8 mouse cellular contexts compared by ENCODE assay signal in genomic region chr2:163914107-163914506, GRCm38 (mm10). TPM values are rescaled to one million over a fixed set of nuclear protein-coding genes. Genes with fewer than 3 reads are reported as not detected.
DNase-seq lines count a peak whose midpoint lies in the region; ATAC-seq and TF ChIP-seq lines count a peak whose summit lies in the region.

No protein-coding gene starts in this region.

- peak overlapping the region; percentile 37 for H3K4me2 ChIP-seq in forebrain, embryonic 14.5 days (ENCODE audit: low read length)
- H3K4me2 ChIP-seq in neural tube, embryonic 11.5 days (ENCODE audit: low read depth) = no peak overlapping the region

- intact Hi-C loops in heart, adult 2 months (cut with DNase I) = no loop called here

- DNase-seq in cerebellum, adult 9-11 months = peak; percentile 78
- peak; percentile 86 for DNase-seq in forebrain, embryonic 14.5 days (ENCODE audit: low spot score)
- DNase-seq in layer of hippocampus, postnatal 14 days (ENCODE audit: low spot score in 2 of 2) = peak; percentile 60 to 78
- peak; percentile 64 for DNase-seq in neural tube, embryonic 11.5 days (ENCODE audit: low spot score)
- DNase-seq in B cell, adult 2 months = no peak
- DNase-seq in gastrocnemius, postnatal 4 days (ENCODE audit: low spot score in 2 of 2) = no peak
- no peak for DNase-seq in heart, adult 2 months
- no peak for DNase-seq in urinary bladder, adult 2 months (ENCODE audit: low spot score)

- no peaks in the 10 kb centered on the region for H3K9me3 ChIP-seq in forebrain, embryonic 14.5 days (replicated peaks; ENCODE audit: control insufficient read depth, low read length)
- no peaks in the 10 kb centered on the region for H3K9me3 ChIP-seq in neural tube, embryonic 11.5 days (ENCODE audit: control insufficient read depth, low read length)

- no peak for TF ChIP-seq POLR2A in heart, adult 2 months (IDR thresholded peaks at IDR 0.05; ENCODE audit: insufficient read depth, low read depth, low read length)

- no peak overlapping the region; the same call in 1 of the 2 replicates for H3K27ac ChIP-seq in forebrain, embryonic 14.5 days (ENCODE audit: low read depth, low read length)
- no peak overlapping the region for H3K27ac ChIP-seq in neural tube, embryonic 11.5 days (ENCODE audit: low read depth, low read length)
- no peak overlapping the region for H3K27ac ChIP-seq in heart, adult 2 months

- no peak for TF ChIP-seq EP300 in heart, adult 2 months (IDR thresholded peaks at IDR 0.05; ENCODE audit: insufficient read depth, low read depth, low read length)

- no peak overlapping the region for H3K9ac ChIP-seq in forebrain, embryonic 14.5 days (ENCODE audit: low read length)
- H3K9ac ChIP-seq in neural tube, embryonic 11.5 days (ENCODE audit: low read length) = no peak overlapping the region
- H3K9ac ChIP-seq in heart, adult 2 months (ENCODE audit: low read depth, low read length) = no peak overlapping the region

- no peak overlapping the region for H3K4me3 ChIP-seq in forebrain, embryonic 14.5 days (ENCODE audit: low read depth, low read length)
- no peak overlapping the region for H3K4me3 ChIP-seq in neural tube, embryonic 11.5 days (ENCODE audit: low read depth, low read length)
- H3K4me3 ChIP-seq in heart, adult 2 months = no peak overlapping the region

- ATAC-seq in forebrain, embryonic 14.5 days = peak; percentile 65; the same call in 1 of the 2 replicates
- ATAC-seq in neural tube, embryonic 11.5 days (ENCODE audit: insufficient read depth, low FRiP score, low TSS enrichment) = no peak

- H3K27me3 ChIP-seq in forebrain, embryonic 14.5 days (replicated peaks; ENCODE audit: control insufficient read depth, insufficient read depth, low read length) = peaks cover 20% of the 10 kb centered on the region; the same call in 1 of the 2 replicates
- peaks cover 36% of the 10 kb centered on the region for H3K27me3 ChIP-seq in neural tube, embryonic 11.5 days (ENCODE audit: control insufficient read depth, insufficient read depth, low read length)
- H3K27me3 ChIP-seq in heart, adult 2 months (ENCODE audit: control insufficient read depth, insufficient read depth, low read length) = peaks cover 9% of the 10 kb centered on the region

- no peaks in the 10 kb centered on the region for H3K36me3 ChIP-seq in forebrain, embryonic 14.5 days (ENCODE audit: control insufficient read depth, insufficient read depth, low read length)
- H3K36me3 ChIP-seq in neural tube, embryonic 11.5 days (ENCODE audit: control insufficient read depth, insufficient read depth, low read length) = no peaks in the 10 kb centered on the region
- H3K36me3 ChIP-seq in heart, adult 2 months (ENCODE audit: control insufficient read depth, insufficient read depth, low read length) = no peaks in the 10 kb centered on the region

- WGBS in forebrain, embryonic 14.5 days = 3% methylated on average over 10 of the region's 10 CpGs
- under 1% methylated on average over 10 of the region's 10 CpGs for WGBS in neural tube, embryonic 11.5 days
- 28% methylated on average over 10 of the region's 10 CpGs for WGBS in heart, adult 2 months

- TF ChIP-seq CTCF in heart, adult 2 months (IDR thresholded peaks at IDR 0.05) = no peak

- peaks cover 16% of the 10 kb centered on the region for H3K4me1 ChIP-seq in forebrain, embryonic 14.5 days (ENCODE audit: control insufficient read depth, insufficient read depth, low read length)
- no peaks in the 10 kb centered on the region for H3K4me1 ChIP-seq in neural tube, embryonic 11.5 days (ENCODE audit: control insufficient read depth, insufficient read depth, low read length)
- H3K4me1 ChIP-seq in heart, adult 2 months (ENCODE audit: control insufficient read depth, insufficient read depth, low read length) = no peaks in the 10 kb centered on the region

- H3K79me2 ChIP-seq in heart, adult 2 months (replicated peaks; ENCODE audit: control insufficient read depth, insufficient read depth, low read length) = no peaks in the 10 kb centered on the region

RNA-seq across cellular contexts. Expression of gene Rims4, which starts 4.4 kb away (rescaled TPM):
- 1.7 and 2.3 TPM in 2 replicates for polyA plus RNA-seq in forebrain, embryonic 14.5 days (2014; fragmentation: Nextera tagmentation; extraction: Ambion mirVana)
- 10 to 100 TPM; 48.6 to 52.9 TPM for total RNA-seq in layer of hippocampus, postnatal 14 days (2021)
- polyA plus RNA-seq in neural tube, embryonic 11.5 days (2014; fragmentation: Nextera tagmentation; extraction: Ambion mirVana) = 0.73 and 0.78 TPM in 2 replicates
- 1 to 10 TPM; 1.1 TPM for total RNA-seq in gastrocnemius, postnatal 4 days (2021)
- 1 to 10 TPM in 1 of 2 experiments, under 1 TPM in 1; 0.97 to 1.4 TPM for total RNA-seq in heart, adult 2 months (2021)
- 0.49 and 0.94 TPM in 2 replicates for polyA plus RNA-seq in heart, adult 2 months (2012; rRNA removed)
- 0.04 TPM in 2 replicates for polyA plus RNA-seq in urinary bladder, adult 2 months (2012; rRNA removed)

Comparison
In these comparisons a context has a peak if more than half of its experiments do, and no peak if none do; other contexts are left out.
1. DNase-seq: peak in cerebellum, adult 9-11 months (single experiment), forebrain, embryonic 14.5 days (single experiment), layer of hippocampus, postnatal 14 days (2 of 2) and neural tube, embryonic 11.5 days (single experiment); none in B cell, adult 2 months (0 of 2), gastrocnemius, postnatal 4 days (0 of 2), heart, adult 2 months (0 of 2) and urinary bladder, adult 2 months (single experiment).